Mouse (Mus musculus): ENCODE results near the gene Lrriq4. TPM values are rescaled to one million over a fixed set of nuclear protein-coding genes. Genes with fewer than 3 reads are reported as not detected.

Gene Lrriq4
- polyA plus RNA-seq, 1 experiment from 2014 or later, result not detected

DNA sequence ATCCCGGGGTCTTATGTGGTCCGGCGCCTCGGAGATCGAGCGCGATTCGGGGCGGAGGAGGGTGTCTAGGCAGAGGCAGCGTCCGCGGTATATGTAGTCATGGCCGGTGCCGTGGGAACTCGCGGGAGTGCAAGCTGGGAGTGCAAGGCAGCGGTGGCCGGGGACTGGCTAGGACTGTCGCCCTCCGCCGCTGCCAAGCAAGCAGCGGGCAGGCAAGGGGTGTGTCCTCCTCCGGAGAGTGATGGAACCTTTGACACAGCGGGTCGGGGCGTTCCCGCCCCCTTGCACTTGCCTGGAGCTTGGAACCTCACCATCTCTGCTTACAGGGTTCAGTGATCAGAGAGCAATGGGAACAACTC is 41.6 kb upstream of the Lrriq4 start:
- under 1% methylated on average over 27 of the region's 27 CpGs for WGBS
- Histone ChIP-seq H3K4me1 (ENCODE audit: control insufficient read depth, insufficient read depth, low read length) (peaks cover 16% of the 10 kb centered on the region), H3K9ac (ENCODE audit: low read length) (peak overlapping the region; percentile 93), H3K36me3 (ENCODE audit: control insufficient read depth, insufficient read depth, low read length) (peaks cover 18% of the 10 kb centered on the region), H3K4me2 (ENCODE audit: low read depth, low read length) (peak overlapping the region; percentile 73), H3K27me3 (ENCODE audit: control insufficient read depth, insufficient read depth, low read length) (no peaks in the 10 kb centered on the region), H3K9me3 (replicated peaks; ENCODE audit: control insufficient read depth, low read length) (no peaks in the 10 kb centered on the region), H3K27ac (ENCODE audit: low read length) (peak overlapping the region; percentile 98), H3K4me3 (replicated peaks; ENCODE audit: low read length) (peak overlapping the region; percentile 78)
- ATAC-seq (ENCODE audit: insufficient read depth, low FRiP score), result peak; percentile 47; the same call in 1 of the 2 replicates

DNA sequence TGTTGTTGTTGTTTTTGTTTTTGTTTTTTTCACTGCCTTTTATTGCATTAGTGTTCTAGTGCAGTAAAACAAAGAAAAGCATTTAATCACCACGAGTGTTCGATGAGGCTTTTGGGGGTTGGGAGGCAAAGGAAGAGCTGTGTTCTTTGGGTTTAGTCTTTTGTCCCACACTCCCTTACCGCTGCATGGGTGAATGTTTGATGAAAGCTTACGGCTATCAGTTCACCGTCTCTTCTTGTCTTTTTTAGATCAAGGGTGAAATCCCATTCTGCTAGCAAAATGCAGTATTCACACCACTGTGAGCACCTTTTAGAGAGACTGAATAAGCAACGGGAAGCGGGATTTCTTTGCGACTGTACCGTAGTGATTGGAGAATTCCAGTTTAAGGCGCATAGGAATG is 41.1 kb upstream of the Lrriq4 start:
- no peak for ATAC-seq (ENCODE audit: insufficient read depth, low FRiP score)
- peaks cover 19% of the 10 kb centered on the region for H3K36me3 ChIP-seq (ENCODE audit: control insufficient read depth, insufficient read depth, low read length)
- H3K27ac ChIP-seq (ENCODE audit: low read length), result no peak overlapping the region
- H3K4me3 ChIP-seq (replicated peaks; ENCODE audit: low read length), result peak overlapping the region; percentile 78
- WGBS, result 35% methylated on average over 10 of the region's 10 CpGs
- peak overlapping the region; percentile 93 for H3K9ac ChIP-seq (ENCODE audit: low read length)
- H3K9me3 ChIP-seq (replicated peaks; ENCODE audit: control insufficient read depth, low read length), result no peaks in the 10 kb centered on the region
- peak overlapping the region; percentile 73 for H3K4me2 ChIP-seq (ENCODE audit: low read depth, low read length)
- peaks cover 17% of the 10 kb centered on the region for H3K4me1 ChIP-seq (ENCODE audit: control insufficient read depth, insufficient read depth, low read length)
- H3K27me3 ChIP-seq (ENCODE audit: control insufficient read depth, insufficient read depth, low read length), result no peaks in the 10 kb centered on the region

DNA sequence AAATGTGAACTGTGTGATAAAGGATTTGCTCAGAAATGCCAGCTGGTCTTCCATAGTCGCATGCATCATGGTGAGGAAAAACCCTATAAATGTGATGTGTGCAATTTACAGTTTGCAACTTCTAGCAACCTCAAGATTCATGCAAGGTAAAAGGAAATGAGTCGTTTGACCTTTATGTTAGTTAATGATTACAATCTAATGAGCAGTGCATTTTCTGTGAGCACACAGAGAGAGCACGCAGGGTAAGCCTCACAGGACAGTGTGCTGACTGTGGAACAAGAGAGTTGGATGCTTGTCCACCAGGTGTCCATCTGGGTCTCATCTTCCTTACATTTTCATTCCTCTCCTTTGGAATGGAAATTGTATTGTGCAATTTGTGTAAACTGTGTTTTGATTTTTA is 35.3 kb upstream of the Lrriq4 start:
- WGBS, result 73% methylated on average over 3 of the region's 3 CpGs
- H3K27ac ChIP-seq (ENCODE audit: low read length), result no peak overlapping the region
- H3K4me2 ChIP-seq (ENCODE audit: low read depth, low read length), result no peak overlapping the region
- H3K9me3 ChIP-seq (replicated peaks; ENCODE audit: control insufficient read depth, low read length), result no peaks in the 10 kb centered on the region
- H3K9ac ChIP-seq (ENCODE audit: low read length), result no peak overlapping the region
- ATAC-seq (ENCODE audit: insufficient read depth, low FRiP score), result no peak
- H3K4me1 ChIP-seq (ENCODE audit: control insufficient read depth, insufficient read depth, low read length), result peaks cover 2% of the 10 kb centered on the region; the same call in 1 of the 2 replicates
- H3K36me3 ChIP-seq (ENCODE audit: control insufficient read depth, insufficient read depth, low read length), result peaks cover 38% of the 10 kb centered on the region
- no peaks in the 10 kb centered on the region for H3K27me3 ChIP-seq (ENCODE audit: control insufficient read depth, insufficient read depth, low read length)
- no peak overlapping the region for H3K4me3 ChIP-seq (replicated peaks; ENCODE audit: low read length)

DNA sequence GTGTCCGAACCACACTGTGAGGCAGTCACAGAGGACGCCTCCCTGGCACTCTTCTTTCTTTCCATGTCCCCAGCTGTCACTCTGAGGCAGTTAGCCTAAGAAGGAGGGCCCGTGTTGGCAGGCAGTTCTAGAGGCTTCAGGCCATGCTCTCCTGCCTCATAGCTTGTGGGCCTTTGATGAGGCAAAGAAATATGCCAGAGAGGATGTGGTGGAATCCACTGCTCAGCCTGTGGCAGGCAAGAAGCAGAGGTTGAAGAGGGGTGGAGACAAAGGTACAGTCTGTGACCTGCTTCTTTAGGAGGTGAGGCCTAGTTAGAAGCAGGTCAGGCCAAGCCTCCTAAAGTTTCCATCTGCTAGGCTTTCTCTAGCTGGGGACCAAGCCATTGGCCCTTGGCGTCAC is 33.4 kb upstream of the Lrriq4 start:
- ATAC-seq (ENCODE audit: insufficient read depth, low FRiP score), result no peak
- H3K36me3 ChIP-seq (ENCODE audit: control insufficient read depth, insufficient read depth, low read length), result peaks cover 33% of the 10 kb centered on the region
- 92% methylated on average over 4 of the region's 4 CpGs for WGBS
- no peak overlapping the region for H3K27ac ChIP-seq (ENCODE audit: low read length)
- H3K4me2 ChIP-seq (ENCODE audit: low read depth, low read length), result no peak overlapping the region
- no peak overlapping the region for H3K9ac ChIP-seq (ENCODE audit: low read length)
- no peaks in the 10 kb centered on the region for H3K9me3 ChIP-seq (replicated peaks; ENCODE audit: control insufficient read depth, low read length)
- peaks cover 2% of the 10 kb centered on the region; the same call in 1 of the 2 replicates for H3K4me1 ChIP-seq (ENCODE audit: control insufficient read depth, insufficient read depth, low read length)
- H3K4me3 ChIP-seq (replicated peaks; ENCODE audit: low read length), result no peak overlapping the region
- no peaks in the 10 kb centered on the region for H3K27me3 ChIP-seq (ENCODE audit: control insufficient read depth, insufficient read depth, low read length)

DNA sequence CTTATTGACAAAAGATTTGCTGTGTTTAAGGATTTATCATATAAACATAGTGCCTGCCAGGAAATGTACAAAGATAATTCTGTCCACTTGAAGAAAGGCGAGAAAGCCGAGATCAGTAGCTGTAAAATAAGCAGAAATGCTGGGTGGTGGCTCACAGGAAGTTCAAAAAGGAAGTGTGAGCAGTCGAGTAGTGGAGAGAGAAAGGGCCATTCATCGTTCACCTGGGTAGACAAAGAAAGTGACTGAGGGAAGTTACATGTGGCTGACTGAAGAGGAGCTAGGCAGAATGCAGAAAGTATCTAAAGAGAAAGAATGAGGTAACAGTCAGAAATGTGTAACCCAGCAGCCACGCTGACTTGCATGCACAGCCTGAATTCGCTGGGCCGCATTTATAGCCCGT is 24.2 kb upstream of the Lrriq4 start:
- no peak for ATAC-seq (ENCODE audit: insufficient read depth, low FRiP score)
- peaks cover 12% of the 10 kb centered on the region for H3K36me3 ChIP-seq (ENCODE audit: control insufficient read depth, insufficient read depth, low read length)
- H3K9ac ChIP-seq (ENCODE audit: low read length), result no peak overlapping the region
- H3K9me3 ChIP-seq (replicated peaks; ENCODE audit: control insufficient read depth, low read length), result no peaks in the 10 kb centered on the region
- WGBS, result 73% methylated on average over 8 of the region's 8 CpGs
- no peak overlapping the region for H3K27ac ChIP-seq (ENCODE audit: low read length)
- H3K4me2 ChIP-seq (ENCODE audit: low read depth, low read length), result no peak overlapping the region
- no peak overlapping the region for H3K4me3 ChIP-seq (replicated peaks; ENCODE audit: low read length)
- H3K4me1 ChIP-seq (ENCODE audit: control insufficient read depth, insufficient read depth, low read length), result no peaks in the 10 kb centered on the region
- no peaks in the 10 kb centered on the region for H3K27me3 ChIP-seq (ENCODE audit: control insufficient read depth, insufficient read depth, low read length)

DNA sequence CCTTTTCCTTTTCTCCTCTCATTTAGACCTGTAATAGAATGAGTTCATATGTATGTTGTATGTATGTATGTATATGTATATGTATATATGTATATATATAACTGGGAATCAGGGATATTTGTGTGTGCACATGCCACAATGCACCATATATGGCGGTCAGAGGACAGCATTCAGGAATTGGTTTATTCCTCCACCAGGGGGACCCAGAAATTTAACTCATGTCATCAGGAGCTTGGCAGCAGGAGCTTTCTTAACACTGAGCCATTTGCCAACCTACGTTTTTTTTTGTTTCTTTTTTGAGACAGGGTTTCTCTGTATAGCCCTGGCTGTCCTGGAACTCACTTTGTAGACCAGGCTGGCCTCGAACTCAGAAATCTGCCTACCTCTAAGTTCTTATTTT is 10.6 kb upstream of the Lrriq4 start:
- Histone ChIP-seq H3K4me2 (ENCODE audit: low read depth, low read length) (no peak overlapping the region), H3K9me3 (replicated peaks; ENCODE audit: control insufficient read depth, low read length) (no peaks in the 10 kb centered on the region)

DNA sequence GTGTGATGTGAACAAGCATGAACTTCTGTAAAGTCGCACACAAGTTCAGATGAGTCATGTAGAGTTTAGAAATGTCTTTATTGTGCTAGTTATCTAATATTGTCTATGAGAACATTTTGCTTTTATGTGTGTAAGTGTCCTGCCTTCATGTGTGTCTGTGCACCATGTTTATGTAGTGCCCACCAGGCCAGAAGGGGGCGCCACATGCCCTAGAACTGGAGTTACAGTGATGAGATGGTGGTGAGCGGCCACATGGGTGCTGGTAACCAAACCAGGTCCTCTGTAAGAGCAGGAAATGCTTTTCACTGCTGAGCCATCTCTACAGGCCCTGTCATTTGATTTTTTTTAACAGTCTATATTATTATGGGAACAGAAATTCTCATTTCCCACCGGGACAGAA is 8.7 kb upstream of the Lrriq4 start:
- Histone ChIP-seq H3K27me3 (ENCODE audit: control insufficient read depth, insufficient read depth, low read length) (no peaks in the 10 kb centered on the region), H3K9me3 (replicated peaks; ENCODE audit: control insufficient read depth, low read length) (no peaks in the 10 kb centered on the region), H3K4me2 (ENCODE audit: low read depth, low read length) (no peak overlapping the region), H3K4me3 (replicated peaks; ENCODE audit: low read length) (no peak overlapping the region), H3K4me1 (ENCODE audit: control insufficient read depth, insufficient read depth, low read length) (no peaks in the 10 kb centered on the region), H3K27ac (ENCODE audit: low read length) (no peak overlapping the region), H3K36me3 (ENCODE audit: control insufficient read depth, insufficient read depth, low read length) (no peaks in the 10 kb centered on the region), H3K9ac (ENCODE audit: low read length) (no peak overlapping the region)
- WGBS, result 79% methylated on average over 4 of the region's 4 CpGs
- ATAC-seq (ENCODE audit: insufficient read depth, low FRiP score), result no peak

More for the DNA sequence above, 10.6 kb upstream of the Lrriq4 start:
- no peaks in the 10 kb centered on the region for H3K4me1 ChIP-seq (ENCODE audit: control insufficient read depth, insufficient read depth, low read length)
- 55% methylated on average over 3 of the region's 3 CpGs for WGBS
- H3K27ac ChIP-seq (ENCODE audit: low read length), result no peak overlapping the region
- no peaks in the 10 kb centered on the region for H3K27me3 ChIP-seq (ENCODE audit: control insufficient read depth, insufficient read depth, low read length)
- H3K4me3 ChIP-seq (replicated peaks; ENCODE audit: low read length), result no peak overlapping the region
- H3K36me3 ChIP-seq (ENCODE audit: control insufficient read depth, insufficient read depth, low read length), result no peaks in the 10 kb centered on the region
- H3K9ac ChIP-seq (ENCODE audit: low read length), result no peak overlapping the region
- no peak for ATAC-seq (ENCODE audit: insufficient read depth, low FRiP score)

DNA sequence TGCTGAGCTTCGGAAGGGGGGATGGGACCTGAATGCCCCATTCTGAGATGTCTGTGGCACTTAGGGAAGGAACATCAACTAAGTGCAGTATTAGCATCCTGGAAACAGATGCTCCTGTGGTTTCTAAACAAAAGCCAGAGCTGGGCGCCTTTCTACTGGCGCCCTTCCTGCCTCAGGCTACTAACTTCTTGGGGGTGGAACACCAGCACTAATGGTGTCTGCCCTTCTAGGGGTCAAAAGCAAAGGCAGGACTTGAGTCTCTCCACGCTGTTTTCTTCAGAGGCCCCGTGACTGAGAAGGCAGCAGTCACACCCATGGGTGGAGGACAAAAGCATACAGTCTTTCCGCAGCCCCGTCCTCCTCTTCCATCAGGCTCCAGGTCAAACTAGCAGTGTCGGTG is 2.5 kb downstream of the Lrriq4 start:
- H3K27ac ChIP-seq (ENCODE audit: low read length), result no peak overlapping the region
- 0 out of 2 replicates have a peak overlapping the region, but pooled peaks have one; percentile 69 for H3K4me2 ChIP-seq (ENCODE audit: low read depth, low read length)
- no peak overlapping the region for H3K9ac ChIP-seq (ENCODE audit: low read length)
- H3K27me3 ChIP-seq (ENCODE audit: control insufficient read depth, insufficient read depth, low read length), result peaks cover 7% of the 10 kb centered on the region; the same call in 1 of the 2 replicates
- no peaks in the 10 kb centered on the region for H3K36me3 ChIP-seq (ENCODE audit: control insufficient read depth, insufficient read depth, low read length)
- no peaks in the 10 kb centered on the region for H3K9me3 ChIP-seq (replicated peaks; ENCODE audit: control insufficient read depth, low read length)
- H3K4me3 ChIP-seq (replicated peaks; ENCODE audit: low read length), result no peak overlapping the region
- peaks cover 6% of the 10 kb centered on the region; the same call in 1 of the 2 replicates for H3K4me1 ChIP-seq (ENCODE audit: control insufficient read depth, insufficient read depth, low read length)
- no peak for ATAC-seq (ENCODE audit: insufficient read depth, low FRiP score)
- 51% methylated on average over 8 of the region's 8 CpGs for WGBS

DNA sequence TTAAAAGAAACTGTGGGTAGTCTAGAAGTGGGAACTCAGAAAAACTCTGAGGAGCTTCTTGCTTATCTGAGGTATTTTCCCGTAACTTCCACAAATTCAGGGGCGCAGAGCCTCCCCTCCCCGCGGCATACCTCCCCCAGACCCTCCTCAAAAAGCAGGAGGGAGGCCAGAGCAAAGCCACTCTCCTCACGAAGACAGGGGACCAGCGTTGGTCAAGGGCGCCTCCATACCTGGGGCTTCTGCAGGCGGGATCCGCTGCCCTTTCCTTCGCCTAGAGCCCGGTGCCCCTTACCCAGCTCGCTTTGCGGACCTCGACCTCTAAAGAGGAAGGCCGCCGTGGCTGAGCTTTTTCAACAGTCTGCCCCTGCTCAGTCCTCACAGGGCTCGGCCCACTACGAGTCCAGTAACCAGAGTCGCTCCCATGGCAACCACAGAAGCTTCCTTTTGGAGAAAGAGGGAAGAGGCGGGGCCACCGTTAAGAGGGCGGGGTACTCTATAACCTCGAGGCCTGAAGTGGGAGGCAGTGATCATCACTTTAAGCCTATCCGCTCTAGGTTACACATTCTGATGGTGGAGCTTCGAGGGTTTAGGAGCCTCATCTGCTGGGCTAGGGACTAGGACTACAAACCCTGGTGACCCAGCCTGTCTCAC is 3.3 kb downstream of the Lrriq4 start, which contains the start of gene Lrrc34:
Gene Lrrc34 (minus strand): TSS at position 430 of the 651 bp plus-strand sequence.
- Histone ChIP-seq H3K4me1 (ENCODE audit: control insufficient read depth, insufficient read depth, low read length) (peaks cover 6% of the 10 kb centered on the region; the same call in 1 of the 2 replicates), H3K4me3 (replicated peaks; ENCODE audit: low read length) (peak within 1 kb of the TSS; percentile 42), H3K9ac (ENCODE audit: low read length) (peak within 1 kb of the TSS; percentile 70), H3K9me3 (replicated peaks; ENCODE audit: control insufficient read depth, low read length) (no peaks in the 10 kb centered on the region), H3K36me3 (ENCODE audit: control insufficient read depth, insufficient read depth, low read length) (no peaks in the 10 kb centered on the region), H3K4me2 (ENCODE audit: low read depth, low read length) (peak within 1 kb of the TSS; percentile 69), H3K27ac (ENCODE audit: low read length) (no peak within 1 kb of the TSS), H3K27me3 (ENCODE audit: control insufficient read depth, insufficient read depth, low read length) (peaks cover 7% of the 10 kb centered on the region; the same call in 1 of the 2 replicates)
- WGBS, result 3% methylated on average over 25 of the region's 25 CpGs
- ATAC-seq (ENCODE audit: insufficient read depth, low FRiP score), result peak; percentile 84
